Mouse (Mus musculus) heart, embryonic 12.5 days (tissue): ENCODE results near the gene Tmem220. TPM values are rescaled to one million over a fixed set of nuclear protein-coding genes. Genes with fewer than 3 reads are reported as not detected.

Source experiments
- ATAC-seq: fragments of 200-750 bp; cut with Nextera tagmentation; 2 replicates; pipeline ENCODE4 v1.8.0; 2017; ENCODE audit warnings: moderate TSS enrichment, moderate library complexity; ENCODE audit not compliant: insufficient number of reproducible peaks, low FRiP score
- H3K27ac ChIP-seq: fragments of 300-500 bp; sonication (generic); 2 replicates; pipeline ENCODE4 v1.5.1; 2016; ENCODE audit warnings: mild to moderate bottlenecking, moderate library complexity; ENCODE audit not compliant: poor library complexity, severe bottlenecking
- H3K27me3 ChIP-seq: fragments of 300-500 bp; sonication (generic); replicated peaks from 2 replicates; pipeline ENCODE4 v1.6.1; 2016; ENCODE audit warnings: mild to moderate bottlenecking, moderate library complexity
- H3K36me3 ChIP-seq: fragments of 300-500 bp; sonication (generic); 2 replicates; pipeline ENCODE4 v1.6.1; 2016; ENCODE audit warnings: mild to moderate bottlenecking, moderate library complexity
- H3K4me1 ChIP-seq: fragments of 300-500 bp; sonication (generic); replicated peaks from 2 replicates; pipeline ENCODE4 v1.6.1; 2016; ENCODE audit warnings: mild to moderate bottlenecking
- H3K4me2 ChIP-seq: fragments of 300-500 bp; sonication (generic); 2 replicates; pipeline ENCODE4 v1.6.1; 2016; ENCODE audit warnings: mild to moderate bottlenecking, moderate library complexity
- H3K4me3 ChIP-seq: fragments of 300-500 bp; sonication (generic); 2 replicates; pipeline ENCODE4 v1.5.1; 2016; ENCODE audit warnings: mild to moderate bottlenecking
- H3K9ac ChIP-seq: fragments of 300-500 bp; sonication (generic); 2 replicates; pipeline ENCODE4 v1.6.1; 2016; ENCODE audit warnings: mild to moderate bottlenecking, moderate library complexity
- H3K9me3 ChIP-seq: fragments of 300-500 bp; sonication (generic); replicated peaks from 2 replicates; pipeline ENCODE4 v1.6.1; 2016; ENCODE audit warnings: mild to moderate bottlenecking, moderate library complexity
- WGBS: fragments of 180-500 bp; shearing (Covaris S2); methylation state at CpG from one replicate; pipeline ENCODE4 v1.1.7; 2016; 5-methylcytosine and 5-hydroxymethylcytosine counted together
- polyA plus RNA-seq: library from polyadenylated mRNA; unstranded; fragments of >200 nt; fragmentation: Nextera tagmentation; extraction: Ambion mirVana; gene quantifications from 2 replicates; pipeline ENCODE4 v1.2.1, GENCODE M21; 2016

Gene Tmem220
- polyA plus RNA-seq, 1 experiment from 2014 or later = 1.3 TPM

DNA sequence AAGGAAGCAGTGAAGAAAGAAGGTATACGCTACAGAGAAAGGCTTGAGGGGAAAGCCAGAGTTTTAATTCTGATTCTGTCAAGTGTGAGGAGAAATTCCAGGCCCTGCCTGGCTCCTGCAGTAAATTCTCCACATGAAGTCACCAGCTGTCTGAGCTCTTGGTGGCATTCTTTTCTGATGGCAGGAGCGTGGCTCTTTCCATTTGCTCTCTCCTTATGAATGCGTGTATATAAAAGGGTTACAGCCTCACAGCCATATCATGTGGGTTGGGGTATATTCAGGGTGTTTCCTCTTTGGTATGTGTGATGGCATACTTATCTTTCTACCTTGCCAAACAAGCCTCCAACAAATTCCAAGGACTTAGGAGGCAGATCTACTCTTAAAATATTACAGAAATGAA, 37.8 kb downstream of the Tmem220 start:
- no peak overlapping the region for H3K4me3 ChIP-seq
- ATAC-seq = no peak

DNA sequence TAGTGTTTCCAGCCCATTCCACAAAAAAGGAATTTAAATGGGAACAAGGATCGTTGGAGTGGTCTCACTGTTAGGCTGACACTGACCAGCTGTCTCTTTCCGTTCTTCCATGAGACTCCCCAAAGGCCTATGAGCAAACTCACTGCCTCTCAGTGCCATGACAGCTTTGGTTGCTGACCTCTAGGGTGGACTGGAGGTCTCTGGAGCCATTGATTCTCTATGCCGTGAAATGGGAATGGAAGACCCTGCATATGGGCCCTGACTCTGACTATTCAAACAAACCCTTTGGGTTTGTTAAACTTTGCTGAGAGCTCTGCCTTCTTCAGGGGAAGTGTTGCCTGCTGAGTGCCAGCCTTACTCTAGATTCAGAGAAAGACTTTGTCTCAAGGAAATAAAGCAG, 42.8 kb downstream of the Tmem220 start:
- H3K27me3 ChIP-seq = no peaks in the 10 kb centered on the region
- peaks cover 7% of the 10 kb centered on the region; the same call in 1 of the 2 replicates for H3K4me1 ChIP-seq
- no peak overlapping the region for H3K27ac ChIP-seq
- no peak for ATAC-seq
- peaks cover 39% of the 10 kb centered on the region for H3K36me3 ChIP-seq
- no peaks in the 10 kb centered on the region for H3K9me3 ChIP-seq
- no peak overlapping the region for H3K4me3 ChIP-seq
- H3K9ac ChIP-seq = no peak overlapping the region
- H3K4me2 ChIP-seq = no peak overlapping the region
- 86% methylated on average over 3 of the region's 3 CpGs for WGBS

More for the DNA sequence above, 37.8 kb downstream of the Tmem220 start:
- no peaks in the 10 kb centered on the region for H3K9me3 ChIP-seq
- no peak overlapping the region for H3K27ac ChIP-seq
- H3K9ac ChIP-seq = no peak overlapping the region
- H3K4me2 ChIP-seq = no peak overlapping the region
- 77% methylated on average over 3 of the region's 3 CpGs for WGBS
- H3K36me3 ChIP-seq = peaks cover 79% of the 10 kb centered on the region
- H3K4me1 ChIP-seq = no peaks in the 10 kb centered on the region
- no peaks in the 10 kb centered on the region for H3K27me3 ChIP-seq

DNA sequence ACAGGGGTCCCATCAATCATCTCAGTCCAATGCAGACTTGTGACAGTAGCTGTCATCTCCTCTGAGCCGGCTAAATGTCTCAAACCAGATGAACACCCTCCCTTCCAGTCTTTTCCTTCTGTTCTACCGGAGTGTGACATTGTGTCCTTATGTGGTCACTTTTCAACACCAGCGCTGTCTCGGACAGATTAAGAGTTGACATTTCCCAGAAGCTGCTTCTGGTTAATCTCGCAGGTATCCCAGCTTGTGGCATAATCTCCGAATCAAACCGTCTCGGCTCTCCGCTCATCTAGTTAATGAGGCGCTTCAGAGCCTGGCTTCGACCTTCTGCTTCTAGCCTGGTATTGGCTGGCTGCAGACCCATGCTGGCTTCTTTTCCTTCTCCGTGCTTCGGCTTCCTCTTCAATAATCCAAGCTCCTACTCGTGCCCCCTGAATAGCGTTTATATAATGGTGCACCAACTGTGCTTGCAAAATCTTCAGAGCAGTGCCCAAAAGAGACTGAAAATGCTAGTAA, 47.7 kb downstream of the Tmem220 start:
- H3K4me2 ChIP-seq = no peak overlapping the region
- H3K9me3 ChIP-seq = no peaks in the 10 kb centered on the region
- no peak overlapping the region for H3K9ac ChIP-seq
- no peaks in the 10 kb centered on the region for H3K27me3 ChIP-seq
- WGBS = 37% methylated on average over 15 of the region's 15 CpGs
- H3K4me3 ChIP-seq = no peak overlapping the region
- no peak for ATAC-seq
- H3K36me3 ChIP-seq = no peaks in the 10 kb centered on the region
- no peak overlapping the region for H3K27ac ChIP-seq
- H3K4me1 ChIP-seq = peaks cover 11% of the 10 kb centered on the region

DNA sequence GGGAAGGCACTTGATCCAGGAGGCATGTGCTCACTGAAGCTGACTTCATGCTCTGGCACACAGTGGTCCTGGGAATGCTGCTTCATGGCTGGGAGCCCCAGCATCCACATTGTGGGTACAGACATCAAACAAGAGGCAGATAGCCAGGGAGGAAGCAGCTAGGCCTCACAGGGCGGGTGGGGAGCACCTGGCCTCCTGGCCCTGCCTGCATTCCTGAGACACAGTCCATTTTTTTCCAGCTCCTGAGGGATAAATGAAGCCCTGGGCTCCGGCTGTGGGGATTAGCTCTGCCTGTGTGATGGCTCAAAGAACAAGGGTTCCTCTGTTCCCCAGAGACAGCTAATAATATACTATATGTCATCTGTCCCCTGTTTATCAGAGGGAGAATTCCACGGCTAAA, 50.1 kb downstream of the Tmem220 start:
- H3K4me2 ChIP-seq = no peak overlapping the region
- H3K4me3 ChIP-seq = no peak overlapping the region
- WGBS = 37% methylated on average over 3 of the region's 3 CpGs
- no peak overlapping the region for H3K9ac ChIP-seq
- peaks cover 4% of the 10 kb centered on the region for H3K4me1 ChIP-seq
- H3K36me3 ChIP-seq = no peaks in the 10 kb centered on the region
- H3K27ac ChIP-seq = no peak overlapping the region
- no peaks in the 10 kb centered on the region for H3K9me3 ChIP-seq
- H3K27me3 ChIP-seq = peaks cover 13% of the 10 kb centered on the region; the same call in 1 of the 2 replicates
- ATAC-seq = no peak

DNA sequence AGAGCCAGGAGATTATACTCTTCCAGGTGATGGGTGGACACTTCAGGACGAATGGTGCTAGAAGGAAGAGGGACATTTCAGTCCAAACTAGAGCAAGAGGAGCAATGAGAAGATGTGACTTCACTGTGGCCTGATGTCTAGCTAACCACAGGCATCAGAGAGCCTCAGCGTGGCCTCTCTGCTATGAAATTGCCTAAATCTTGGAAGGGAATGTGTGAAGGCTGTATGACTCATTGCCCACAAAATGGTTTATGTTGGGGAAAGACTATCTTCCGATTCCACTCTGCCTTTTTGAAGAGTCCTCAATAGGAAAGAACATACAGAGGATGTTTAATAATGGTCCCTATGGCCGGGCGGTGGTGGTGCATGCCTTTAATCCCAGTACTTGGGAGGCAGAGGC, 51.8 kb downstream of the Tmem220 start:
- Histone ChIP-seq H3K27me3 (peaks cover 17% of the 10 kb centered on the region; the same call in 1 of the 2 replicates), H3K4me1 (peaks cover 16% of the 10 kb centered on the region), H3K4me2 (no peak overlapping the region), H3K36me3 (no peaks in the 10 kb centered on the region), H3K4me3 (no peak overlapping the region), H3K27ac (no peak overlapping the region), H3K9me3 (no peaks in the 10 kb centered on the region), H3K9ac (no peak overlapping the region)
- 83% methylated on average over 5 of the region's 5 CpGs for WGBS
- ATAC-seq = no peak

DNA sequence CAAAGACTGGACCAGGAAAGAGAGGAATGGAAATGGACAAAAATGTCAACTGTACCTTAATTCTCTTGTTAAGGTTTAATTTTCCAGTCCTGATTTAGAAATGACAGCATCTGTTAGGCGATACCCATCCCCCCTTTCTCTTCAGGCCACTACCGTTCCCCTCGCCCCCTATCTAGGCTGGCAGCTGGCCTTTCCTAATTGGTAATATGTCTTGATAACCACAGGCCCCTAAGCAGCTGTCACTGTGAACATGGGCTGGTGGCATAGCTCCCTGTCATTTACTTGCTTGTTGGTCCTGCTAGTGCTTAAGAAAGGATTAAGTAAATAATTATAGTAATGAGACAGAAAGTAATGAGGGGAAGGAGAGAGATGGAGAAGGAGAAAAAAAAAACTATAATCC, 52.5 kb downstream of the Tmem220 start:
- Histone ChIP-seq H3K9me3 (no peaks in the 10 kb centered on the region), H3K4me1 (peaks cover 16% of the 10 kb centered on the region), H3K27me3 (peaks cover 17% of the 10 kb centered on the region; the same call in 1 of the 2 replicates), H3K36me3 (no peaks in the 10 kb centered on the region), H3K4me2 (no peak overlapping the region), H3K4me3 (no peak overlapping the region), H3K9ac (no peak overlapping the region), H3K27ac (no peak overlapping the region)
- 39% methylated on average over 3 of the region's 3 CpGs for WGBS
- ATAC-seq = no peak

DNA sequence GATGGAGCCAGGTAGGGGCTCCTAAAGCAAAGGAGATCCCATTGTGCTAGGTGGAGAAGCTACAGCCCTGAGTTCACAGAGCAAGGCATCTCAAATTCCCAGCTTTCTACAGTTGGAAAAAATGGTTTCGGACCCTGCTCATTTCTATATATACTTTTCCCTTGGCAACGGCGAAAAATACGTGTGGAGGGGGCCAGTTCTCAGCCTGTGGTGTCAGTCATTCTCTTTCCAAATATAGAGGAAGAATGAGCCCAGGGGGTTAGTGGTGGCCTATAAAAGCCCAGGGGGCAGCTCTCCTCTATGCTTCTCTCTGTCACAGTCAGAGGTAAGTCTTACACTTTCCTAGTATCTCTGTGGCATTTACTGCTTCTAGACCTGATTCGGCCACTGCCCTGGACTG, 53.0 kb downstream of the Tmem220 start, which contains the start of gene Myh3:
TSS of gene Myh3 (plus strand) at position 301 of the 400 bp plus-strand sequence.
- peaks cover 21% of the 10 kb centered on the region for H3K27me3 ChIP-seq
- H3K4me1 ChIP-seq = peaks cover 16% of the 10 kb centered on the region
- no peak within 1 kb of the TSS for H3K4me2 ChIP-seq
- H3K27ac ChIP-seq = no peak within 1 kb of the TSS
- no peaks in the 10 kb centered on the region for H3K9me3 ChIP-seq
- no peak within 1 kb of the TSS for H3K9ac ChIP-seq
- ATAC-seq = no peak
- H3K36me3 ChIP-seq = no peaks in the 10 kb centered on the region
- 76% methylated on average over 5 of the region's 5 CpGs for WGBS
- H3K4me3 ChIP-seq = no peak within 1 kb of the TSS

DNA sequence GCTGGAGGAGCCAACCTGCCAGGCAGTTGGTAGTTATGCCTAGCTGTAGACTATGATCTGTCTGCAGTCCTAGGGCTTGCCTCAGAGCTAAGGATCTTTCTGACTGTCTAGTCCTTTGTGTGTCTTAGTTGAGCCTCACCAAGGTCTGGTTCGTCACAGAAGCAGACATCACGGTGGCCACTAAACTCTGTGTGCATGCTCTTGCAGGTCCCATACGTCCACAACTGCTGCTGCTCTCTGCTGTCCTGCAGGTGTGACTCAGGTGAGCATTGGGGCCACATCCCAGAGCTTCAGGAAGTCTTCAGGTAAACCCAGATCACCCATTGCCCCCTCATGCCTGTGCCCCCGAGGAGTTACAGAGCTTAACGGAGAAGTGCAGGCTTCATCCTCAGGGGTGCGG, 53.9 kb downstream of the Tmem220 start:
- H3K36me3 ChIP-seq = no peaks in the 10 kb centered on the region
- H3K4me2 ChIP-seq = no peak overlapping the region
- no peak overlapping the region for H3K9ac ChIP-seq
- WGBS = 84% methylated on average over 6 of the region's 6 CpGs
- no peak for ATAC-seq
- H3K4me1 ChIP-seq = peaks cover 16% of the 10 kb centered on the region
- H3K27me3 ChIP-seq = peaks cover 29% of the 10 kb centered on the region
- no peaks in the 10 kb centered on the region for H3K9me3 ChIP-seq
- no peak overlapping the region for H3K4me3 ChIP-seq
- H3K27ac ChIP-seq = no peak overlapping the region

DNA sequence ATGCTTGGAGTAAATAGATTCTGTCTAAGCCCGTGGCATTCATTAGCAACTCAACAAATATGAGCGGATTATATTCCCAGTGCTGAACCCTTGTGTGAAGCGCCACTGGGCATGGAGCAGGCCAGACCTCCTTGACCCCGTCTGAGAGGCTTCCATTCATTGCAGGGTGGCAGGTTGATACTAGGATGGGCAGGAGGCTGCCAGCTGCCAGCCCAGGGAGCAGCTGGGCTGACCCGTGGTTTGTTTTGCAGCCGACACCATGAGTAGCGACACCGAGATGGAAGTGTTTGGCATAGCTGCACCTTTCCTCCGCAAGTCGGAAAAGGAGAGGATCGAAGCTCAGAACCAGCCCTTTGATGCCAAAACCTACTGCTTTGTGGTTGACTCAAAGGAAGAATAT, 54.8 kb downstream of the Tmem220 start:
- H3K9ac ChIP-seq = no peak overlapping the region
- H3K4me1 ChIP-seq = peaks cover 16% of the 10 kb centered on the region
- H3K4me2 ChIP-seq = no peak overlapping the region
- H3K9me3 ChIP-seq = no peaks in the 10 kb centered on the region
- no peak overlapping the region for H3K27ac ChIP-seq
- H3K27me3 ChIP-seq = peaks cover 38% of the 10 kb centered on the region
- H3K36me3 ChIP-seq = no peaks in the 10 kb centered on the region
- WGBS = 72% methylated on average over 11 of the region's 11 CpGs
- no peak overlapping the region for H3K4me3 ChIP-seq
- ATAC-seq = no peak

DNA sequence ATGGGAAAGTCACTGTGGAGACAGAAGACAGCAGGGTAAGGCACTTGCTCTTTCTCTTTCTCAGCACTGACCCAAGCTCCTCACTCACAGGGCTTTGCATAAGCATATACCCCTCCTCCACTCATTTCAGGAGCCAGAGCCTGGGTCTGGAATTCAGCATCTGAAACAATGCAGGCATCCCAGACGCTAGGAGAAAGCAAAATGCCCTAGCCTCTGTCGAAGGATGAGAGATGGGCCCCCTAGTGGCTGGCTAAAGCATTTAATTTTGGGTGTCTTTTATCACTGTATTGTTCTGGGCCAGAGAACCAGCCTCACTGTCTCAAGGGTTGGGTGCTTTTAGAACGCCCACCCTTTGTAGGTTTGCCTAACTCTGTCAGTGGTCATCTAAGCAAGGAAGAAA, 55.2 kb downstream of the Tmem220 start:
- no peak overlapping the region for H3K4me3 ChIP-seq
- ATAC-seq = no peak
- WGBS = 3% methylated on average over 3 of the region's 3 CpGs

DNA sequence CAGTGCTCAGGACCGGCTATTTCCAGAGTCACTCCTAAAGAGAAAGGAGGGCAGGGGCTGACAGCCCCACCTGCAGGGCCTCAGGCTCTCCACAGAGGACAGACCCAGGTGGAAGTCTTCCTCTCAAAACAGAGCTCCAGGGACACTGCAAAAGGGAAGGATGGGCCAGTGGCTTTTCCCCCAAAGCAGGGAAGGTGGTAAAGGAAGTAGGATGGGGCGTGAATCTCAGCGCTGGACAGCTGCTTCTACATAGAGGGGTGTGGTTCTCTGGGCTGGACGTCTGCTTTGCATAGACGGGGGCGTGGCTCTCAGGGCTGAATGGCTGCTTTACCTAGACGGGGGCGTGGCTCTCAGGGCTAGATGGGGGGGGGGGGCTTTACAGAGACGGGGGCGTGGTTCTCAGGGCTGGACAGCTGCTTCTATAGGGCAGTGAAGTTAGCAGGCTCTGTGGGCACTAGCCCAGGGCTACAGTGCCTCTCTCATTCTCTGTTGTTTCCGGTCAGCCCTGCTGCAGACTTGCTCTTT, 56.2 kb downstream of the Tmem220 start:
- Histone ChIP-seq H3K4me3 (no peak overlapping the region), H3K9me3 (no peaks in the 10 kb centered on the region), H3K36me3 (no peaks in the 10 kb centered on the region), H3K4me1 (peaks cover 12% of the 10 kb centered on the region), H3K27me3 (peaks cover 45% of the 10 kb centered on the region), H3K27ac (no peak overlapping the region), H3K9ac (no peak overlapping the region), H3K4me2 (peak overlapping the region; percentile 31)
- WGBS = 5% methylated on average over 11 of the region's 11 CpGs
- peak; percentile 72; the same call in 1 of the 2 replicates for ATAC-seq

More for the DNA sequence above, 55.2 kb downstream of the Tmem220 start:
- no peak overlapping the region for H3K27ac ChIP-seq
- peaks cover 42% of the 10 kb centered on the region for H3K27me3 ChIP-seq
- no peaks in the 10 kb centered on the region for H3K36me3 ChIP-seq
- no peak overlapping the region for H3K9ac ChIP-seq
- peaks cover 12% of the 10 kb centered on the region for H3K4me1 ChIP-seq
- H3K9me3 ChIP-seq = no peaks in the 10 kb centered on the region
- H3K4me2 ChIP-seq = no peak overlapping the region

DNA sequence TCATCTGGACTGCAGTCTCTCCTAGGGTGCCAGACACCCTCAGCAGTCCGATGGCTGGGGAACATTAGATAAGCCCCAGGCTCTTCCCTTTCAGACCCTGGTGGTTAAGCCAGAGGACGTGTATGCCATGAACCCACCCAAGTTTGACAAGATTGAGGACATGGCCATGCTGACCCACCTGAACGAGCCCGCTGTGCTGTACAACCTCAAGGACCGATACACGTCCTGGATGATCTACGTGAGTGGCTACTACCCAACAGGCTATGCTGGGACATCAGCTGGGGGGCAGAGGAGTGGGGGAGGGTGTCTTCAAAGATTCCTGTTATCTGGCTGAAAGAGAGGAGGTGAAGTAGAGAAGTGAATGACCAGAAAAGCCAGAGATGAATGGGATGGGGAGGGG, 57.2 kb downstream of the Tmem220 start:
- peaks cover 53% of the 10 kb centered on the region for H3K27me3 ChIP-seq
- no peak for ATAC-seq
- H3K4me2 ChIP-seq = no peak overlapping the region
- H3K27ac ChIP-seq = no peak overlapping the region
- peaks cover 12% of the 10 kb centered on the region for H3K4me1 ChIP-seq
- 71% methylated on average over 7 of the region's 7 CpGs for WGBS
- H3K9ac ChIP-seq = no peak overlapping the region
- no peak overlapping the region for H3K4me3 ChIP-seq
- H3K9me3 ChIP-seq = no peaks in the 10 kb centered on the region
- no peaks in the 10 kb centered on the region for H3K36me3 ChIP-seq
